Mouse (Mus musculus) neutrophil, adult 5-6 weeks (primary cell): Measurements from ENCODE around the gene Pecr. TPM values are rescaled to one million over a fixed set of nuclear protein-coding genes. Genes with fewer than 3 reads are reported as not detected.
"Not testable (repeated sequence)": the region's sequence is repeated elsewhere in the genome, so short reads cannot be mapped to it uniquely, and the experiment has no call there.

Source experiments
- ATAC-seq: fragments of 151-379, 151-347 bp; 2 replicates; pipeline ENCODE4 v1.8.0; 2017; ENCODE audit warnings: mild to moderate bottlenecking, moderate TSS enrichment; ENCODE audit not compliant: insufficient number of reproducible peaks, poor library complexity, low FRiP score, severe bottlenecking; ENCODE audit errors: extremely low read depth
- total RNA-seq: library from RNA; stranded (forward); fragments of 200-1000 nt; gene quantifications from 2 replicates; pipeline ENCODE4 v1.2.3, GENCODE M21; 2017

Pecr gene
- total RNA-seq, 1 experiment from 2014 or later = 0.93 TPM

GRCm38 (mm10) chr1:72291421-72291820, 7.3 kb upstream of the Pecr start:
- ATAC-seq = no peak

DNA sequence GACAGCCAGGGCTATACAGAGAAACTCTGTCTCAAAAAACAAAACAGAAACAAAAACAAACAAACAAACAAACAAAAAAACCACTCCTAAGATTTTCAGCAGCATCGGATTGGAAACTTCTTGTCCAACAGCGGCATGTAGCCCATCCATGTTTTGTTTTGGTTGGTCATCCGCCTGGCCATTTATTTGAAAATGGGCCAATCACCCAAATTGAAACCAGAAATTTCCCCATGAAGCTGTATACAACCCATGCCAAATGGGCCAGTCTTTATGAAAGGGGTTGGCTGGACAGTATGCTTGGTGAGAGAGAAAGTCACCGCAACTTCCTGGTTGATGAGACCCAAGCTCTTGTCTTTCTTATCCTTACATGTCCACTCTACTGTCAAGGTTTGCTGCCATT, 6.8 kb upstream of the Pecr start:
- ATAC-seq = no peak

DNA sequence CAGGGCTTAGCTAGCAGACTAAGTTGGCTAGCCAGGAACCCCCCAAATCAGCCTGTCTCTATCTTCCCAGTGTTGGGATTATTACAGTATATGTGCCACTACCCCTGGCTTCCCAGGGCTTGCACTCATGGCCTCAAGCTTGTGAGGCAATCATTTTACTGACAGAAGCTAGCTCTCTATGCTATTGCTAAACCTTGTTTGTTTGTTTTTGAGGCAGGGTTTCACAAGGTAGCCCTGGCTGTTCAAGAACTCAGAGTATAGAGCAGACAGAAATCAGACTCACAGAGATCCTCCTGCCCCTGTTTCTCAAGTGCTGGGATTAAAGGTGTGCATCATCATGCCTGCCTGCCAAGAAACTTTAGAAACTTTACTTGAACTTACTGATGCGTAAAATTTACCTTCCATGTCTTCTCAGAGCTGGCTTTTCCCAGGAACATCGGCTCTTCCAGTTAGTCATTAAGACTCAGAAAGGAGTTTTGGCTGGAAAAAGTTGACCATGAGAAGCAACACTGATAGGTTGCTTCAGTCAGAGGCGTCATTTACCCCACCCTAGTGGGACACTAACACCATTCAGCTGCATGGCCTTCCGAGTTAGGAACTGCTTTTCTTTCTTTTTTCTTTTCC, 4.5 kb upstream of the Pecr start:
- no peak for ATAC-seq

- no peak for ATAC-seq
Observed at GRCm38 (mm10) chr1:72287893-72288292, 3.8 kb upstream of the Pecr start.

DNA sequence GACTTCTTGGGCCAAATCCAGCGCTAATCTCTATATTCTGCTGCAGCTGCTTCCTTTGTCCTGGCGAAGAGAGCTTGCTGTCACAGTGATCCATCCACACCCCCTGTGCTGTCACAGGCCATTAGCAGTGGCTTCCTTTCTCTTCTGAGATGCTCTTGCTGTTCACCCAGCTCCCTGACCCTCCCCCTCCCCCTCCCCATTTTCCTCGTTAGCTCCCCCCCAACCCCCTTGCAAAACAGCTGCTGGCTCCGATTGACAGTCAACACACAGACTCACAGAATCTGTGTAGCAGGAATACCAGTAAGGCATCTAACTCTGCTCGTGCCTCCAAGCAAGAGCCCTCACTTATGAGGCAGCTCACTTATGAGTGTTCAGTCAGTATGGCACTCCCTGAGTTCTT, 2.8 kb upstream of the Pecr start:
- no peak for ATAC-seq

GRCm38 (mm10) chr1:72284539-72284938, 425 bp upstream of the Pecr start:
- ATAC-seq = no peak

GRCm38 (mm10) chr1:72282604-72283003, 1.5 kb downstream of the Pecr start:
- ATAC-seq = no peak

GRCm38 (mm10) chr1:72278085-72278484, 6.0 kb downstream of the Pecr start:
- ATAC-seq = no peak

DNA sequence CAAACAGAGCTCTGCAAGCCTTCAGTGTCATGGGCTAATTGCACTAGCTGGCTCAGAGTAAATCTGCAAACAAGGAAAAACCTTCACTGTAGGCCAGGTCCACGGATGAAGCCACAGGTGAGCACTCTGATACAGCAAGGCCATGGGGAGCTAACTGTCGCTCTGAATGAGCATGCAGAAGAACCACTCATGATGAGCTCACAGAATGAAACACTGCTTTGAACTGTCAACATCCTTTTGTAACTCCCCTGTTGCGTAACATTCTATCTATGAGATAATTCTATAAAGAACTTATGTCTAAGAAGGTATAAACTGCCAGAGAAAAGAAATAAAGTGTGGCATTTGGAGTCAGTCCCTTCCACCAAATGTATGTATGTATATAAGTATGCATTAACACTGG, 21.0 kb downstream of the Pecr start:
- no peak for ATAC-seq

- no peak for ATAC-seq
Observed at GRCm38 (mm10) chr1:72256381-72257256, 27.5 kb downstream of the Pecr start.

DNA sequence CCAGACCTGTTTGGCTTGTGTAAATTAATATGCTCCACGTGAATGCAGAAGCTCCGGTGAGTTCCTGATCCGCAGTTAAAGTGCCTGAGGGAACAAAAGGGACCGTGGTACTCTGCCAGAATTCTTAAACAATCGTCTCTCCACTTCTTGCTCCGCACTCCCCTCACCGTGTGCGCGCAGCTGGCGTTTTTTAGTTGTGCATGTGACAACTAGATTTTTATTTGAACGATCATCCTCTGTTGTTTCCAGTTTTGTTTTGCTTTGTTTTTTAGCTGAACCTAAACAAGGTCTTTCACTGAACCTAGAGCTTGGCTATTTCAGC, 28.3 kb downstream of the Pecr start:
- ATAC-seq = no peak

DNA sequence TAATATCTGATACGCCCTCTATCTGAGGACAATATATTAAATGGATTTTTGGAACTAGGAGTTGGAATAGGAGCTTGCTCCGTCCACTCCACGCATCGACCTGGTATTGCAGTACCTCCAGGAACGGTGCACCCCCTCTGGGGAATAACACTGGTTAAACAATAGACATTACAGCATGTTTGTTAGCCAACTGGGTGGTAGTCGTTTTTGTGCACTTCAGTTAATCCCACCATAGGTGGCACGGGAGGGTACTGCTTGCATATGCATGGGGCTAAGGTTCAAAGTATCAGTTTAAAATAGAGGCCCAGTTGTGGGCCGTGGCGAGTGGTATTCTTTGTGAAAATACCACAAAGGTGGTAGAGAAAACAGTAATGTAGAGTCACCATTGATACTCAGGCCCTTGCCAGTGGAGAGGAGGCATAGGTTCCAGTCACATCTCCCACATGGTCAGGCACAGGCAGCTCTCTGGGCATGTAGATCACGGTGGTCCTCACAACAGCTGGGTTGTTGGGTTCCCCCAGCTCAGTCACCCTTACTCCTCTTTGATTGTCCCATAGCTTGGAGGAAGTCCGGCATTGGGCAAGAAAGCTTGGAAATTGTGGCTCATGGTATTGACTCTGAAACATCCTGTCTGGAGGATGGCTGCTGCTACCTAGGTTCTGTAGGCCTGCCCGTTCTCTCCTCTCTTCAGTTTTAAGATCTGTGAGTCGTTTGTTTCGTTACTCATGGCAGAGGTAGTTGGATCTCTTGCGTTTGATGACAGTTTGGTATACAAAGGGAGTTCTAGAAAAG, 28.9 kb downstream of the Pecr start:
- peak; percentile 54; the same call in 1 of the 2 replicates for ATAC-seq

GRCm38 (mm10) chr1:72254545-72255061, 29.5 kb downstream of the Pecr start:
- ATAC-seq = peak; percentile 78

DNA sequence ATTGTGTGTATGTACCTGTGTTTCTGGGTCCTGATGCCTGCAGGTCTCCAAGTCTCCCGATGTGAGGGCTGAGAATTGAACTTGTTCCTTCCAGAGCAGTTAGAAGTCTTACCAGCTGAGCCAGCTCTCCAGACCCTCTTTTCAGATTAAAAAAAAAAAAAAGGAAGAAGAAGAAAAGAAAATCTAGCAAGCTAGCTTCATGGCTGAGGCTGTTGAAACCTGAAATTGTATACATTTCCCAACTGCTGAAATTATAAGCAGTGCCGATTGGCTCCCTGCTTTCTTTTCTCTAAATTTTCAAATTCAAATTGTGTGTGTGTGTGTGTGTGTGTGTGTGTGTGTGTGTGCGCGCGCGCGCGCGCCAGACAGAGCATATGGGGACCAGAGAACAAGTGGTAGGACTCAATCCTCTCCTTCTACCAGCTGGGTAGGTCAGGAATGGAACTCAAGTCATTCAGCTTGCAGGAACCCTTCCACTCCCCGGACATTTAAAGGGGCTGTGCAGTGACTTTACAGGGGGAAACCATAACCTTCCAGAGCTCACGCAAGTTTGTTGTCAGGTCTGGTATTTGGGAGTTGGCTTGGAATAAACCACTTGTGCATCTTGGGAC, 30.1 kb downstream of the Pecr start:
- no peak for ATAC-seq

DNA sequence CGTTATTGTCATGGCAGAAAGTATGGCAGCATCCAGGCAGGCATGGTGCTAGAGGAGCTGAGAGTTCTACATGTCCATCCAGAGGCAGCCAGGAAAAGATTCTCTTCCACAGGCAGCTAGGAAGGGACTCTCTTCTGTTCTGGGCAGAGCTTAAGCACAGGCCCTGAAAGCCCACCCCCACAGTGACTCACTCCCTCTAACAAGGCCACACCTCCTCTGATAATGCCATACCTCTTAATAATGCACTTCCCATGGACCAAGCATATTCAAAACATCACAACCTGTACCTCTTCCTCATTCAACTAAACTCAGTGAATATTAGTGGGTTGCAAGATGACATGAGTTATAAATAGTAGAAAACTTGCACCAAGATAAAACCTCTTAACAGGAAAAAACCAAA, 32.3 kb downstream of the Pecr start:
- no peak for ATAC-seq

- not testable (repeated sequence) for ATAC-seq
Observed at GRCm38 (mm10) chr1:72248226-72248737, 35.8 kb downstream of the Pecr start.

- peak; percentile 32 for ATAC-seq
Observed at GRCm38 (mm10) chr1:72244317-72245036, 39.6 kb downstream of the Pecr start.

DNA sequence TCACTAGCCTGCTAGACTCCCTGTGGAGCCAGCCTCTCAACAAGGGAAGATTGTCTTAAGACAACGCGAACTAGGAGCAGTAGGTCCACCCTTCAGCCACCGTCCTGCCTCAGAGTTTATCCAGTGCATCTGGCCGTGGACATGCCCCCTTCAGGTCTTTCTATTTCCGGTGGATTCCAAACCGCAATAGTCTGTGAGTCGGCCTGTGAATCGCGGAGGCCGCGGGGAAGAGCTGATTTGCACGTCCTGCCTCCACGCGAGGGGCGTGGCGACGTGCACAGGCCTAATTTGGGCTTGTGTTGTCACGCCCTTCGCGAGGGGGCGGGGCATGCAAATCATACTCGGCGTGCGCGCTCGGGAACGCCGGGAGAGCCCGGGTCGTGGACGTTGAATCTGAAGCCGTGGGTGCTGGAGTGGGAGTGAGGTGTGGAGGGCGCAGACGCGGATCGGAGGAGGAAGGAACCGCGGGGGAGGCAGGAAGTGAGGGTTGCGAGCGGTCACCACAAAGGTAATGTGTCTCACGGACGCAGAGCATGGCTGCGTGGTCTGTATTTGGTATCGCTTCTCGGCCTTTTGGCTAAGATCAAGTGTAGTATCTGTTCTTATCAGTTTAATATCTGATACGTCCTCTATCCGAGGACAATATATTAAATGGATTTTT, 40.3 kb downstream of the Pecr start:
- ATAC-seq = peak; percentile 98
